Mouse (Mus musculus): ENCODE measurements around the gene Rcor1. TPM values are rescaled to one million over a fixed set of nuclear protein-coding genes. Genes with fewer than 3 reads are reported as not detected.
"Not testable (repeated sequence)": the region's sequence is repeated elsewhere in the genome, so short reads cannot be mapped to it uniquely, and the experiment has no call there.

The Rcor1 gene
- total RNA-seq, 2 experiments from 2014 or later: 14.7 to 15.0 TPM

- no peak for DNase-seq
Measured at GRCm38 (mm10) chr12:111067816-111068215, 28.7 kb downstream of the Rcor1 start.

- not testable (repeated sequence) for DNase-seq
Measured at GRCm38 (mm10) chr12:111069299-111069698, 30.1 kb downstream of the Rcor1 start.

GRCm38 (mm10) chr12:111071009-111071408 lies 31.9 kb downstream of the Rcor1 start:
- DNase-seq: no peak

GRCm38 (mm10) chr12:111071477-111072152 lies 32.5 kb downstream of the Rcor1 start:
- DNase-seq: peak; percentile 49 to 75

GRCm38 (mm10) chr12:111076385-111076965 lies 37.3 kb downstream of the Rcor1 start:
- DNase-seq: no peak

GRCm38 (mm10) chr12:111085579-111085978 lies 46.4 kb downstream of the Rcor1 start:
- no peak for DNase-seq

- no peak for DNase-seq
Measured at GRCm38 (mm10) chr12:111087066-111087465, 47.9 kb downstream of the Rcor1 start.

GRCm38 (mm10) chr12:111088186-111088585 lies 49.0 kb downstream of the Rcor1 start:
- peak; percentile 59 to 88 for DNase-seq

GRCm38 (mm10) chr12:111088731-111089141 lies 49.6 kb downstream of the Rcor1 start:
- no peak for DNase-seq

GRCm38 (mm10) chr12:111089145-111089544 lies 50.0 kb downstream of the Rcor1 start:
- peak; percentile 33 to 35 for DNase-seq

GRCm38 (mm10) chr12:111090801-111091200 lies 51.6 kb downstream of the Rcor1 start:
- DNase-seq: no peak

GRCm38 (mm10) chr12:111091981-111092380 lies 52.8 kb downstream of the Rcor1 start:
- DNase-seq: peak; percentile 17 to 39

- peak; percentile 6 to 12 for DNase-seq
Measured at GRCm38 (mm10) chr12:111094073-111094472, 54.9 kb downstream of the Rcor1 start.

- DNase-seq: no peak
Measured at GRCm38 (mm10) chr12:111095086-111095485, 55.9 kb downstream of the Rcor1 start.

GRCm38 (mm10) chr12:111096249-111096648 lies 57.1 kb downstream of the Rcor1 start:
- DNase-seq: no peak

- no peak for DNase-seq
Measured at GRCm38 (mm10) chr12:111097036-111097435, 57.9 kb downstream of the Rcor1 start.

GRCm38 (mm10) chr12:111111176-111111575 lies 72.0 kb downstream of the Rcor1 start:
- DNase-seq: no peak

GRCm38 (mm10) chr12:111114593-111114992 lies 75.4 kb downstream of the Rcor1 start:
- no peak for DNase-seq

- DNase-seq: no peak
Measured at GRCm38 (mm10) chr12:111119506-111120085, 80.4 kb downstream of the Rcor1 start.

- DNase-seq: no peak
Measured at GRCm38 (mm10) chr12:111120976-111121645, 82.0 kb downstream of the Rcor1 start.

GRCm38 (mm10) chr12:111122332-111122852 lies 83.2 kb downstream of the Rcor1 start:
- no peak for DNase-seq

- no peak for DNase-seq
Measured at GRCm38 (mm10) chr12:111124601-111125260, 85.6 kb downstream of the Rcor1 start.

All from heart, adult 18-20 months (tissue).